Mouse (Mus musculus) regulatory T cell (primary cell): ENCODE data around the gene Tmprss11c.
"Not testable (repeated sequence)": the region's sequence is repeated elsewhere in the genome, so short reads cannot be mapped to it uniquely, and the experiment has no call there.

Source experiments
- in situ Hi-C: fragments of 300-600 bp; cut with MboI, MseI; formaldehyde crosslinking; loops from one replicate; pipeline ENCODE4 v1.15.1; 2025; ENCODE audit warnings: high pct_unique_total_duplicates

The Tmprss11c gene

DNA sequence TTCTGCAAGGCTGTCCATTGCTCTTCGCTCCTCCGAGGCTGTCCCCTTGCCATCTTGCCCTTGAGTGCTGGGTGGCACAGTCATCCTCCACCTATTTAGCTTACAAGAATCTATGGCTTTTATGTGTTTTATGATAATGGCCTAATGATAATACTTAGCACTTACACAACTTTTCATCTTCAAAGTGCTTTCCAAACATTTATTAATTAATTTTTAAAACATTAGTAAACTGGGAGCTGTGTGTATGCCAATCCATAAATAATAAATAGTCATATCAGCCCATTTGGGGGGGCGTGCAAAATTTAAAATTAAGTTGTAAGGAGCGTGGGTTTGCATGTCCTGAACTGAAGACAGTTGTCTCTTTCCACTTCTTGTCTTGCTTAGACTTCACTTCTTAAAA lies at the start of gene Tmprss11c:
Gene Tmprss11c (minus strand): TSS at position 101 of the 400 bp plus-strand sequence.
- in situ Hi-C loops = no loop called here

DNA sequence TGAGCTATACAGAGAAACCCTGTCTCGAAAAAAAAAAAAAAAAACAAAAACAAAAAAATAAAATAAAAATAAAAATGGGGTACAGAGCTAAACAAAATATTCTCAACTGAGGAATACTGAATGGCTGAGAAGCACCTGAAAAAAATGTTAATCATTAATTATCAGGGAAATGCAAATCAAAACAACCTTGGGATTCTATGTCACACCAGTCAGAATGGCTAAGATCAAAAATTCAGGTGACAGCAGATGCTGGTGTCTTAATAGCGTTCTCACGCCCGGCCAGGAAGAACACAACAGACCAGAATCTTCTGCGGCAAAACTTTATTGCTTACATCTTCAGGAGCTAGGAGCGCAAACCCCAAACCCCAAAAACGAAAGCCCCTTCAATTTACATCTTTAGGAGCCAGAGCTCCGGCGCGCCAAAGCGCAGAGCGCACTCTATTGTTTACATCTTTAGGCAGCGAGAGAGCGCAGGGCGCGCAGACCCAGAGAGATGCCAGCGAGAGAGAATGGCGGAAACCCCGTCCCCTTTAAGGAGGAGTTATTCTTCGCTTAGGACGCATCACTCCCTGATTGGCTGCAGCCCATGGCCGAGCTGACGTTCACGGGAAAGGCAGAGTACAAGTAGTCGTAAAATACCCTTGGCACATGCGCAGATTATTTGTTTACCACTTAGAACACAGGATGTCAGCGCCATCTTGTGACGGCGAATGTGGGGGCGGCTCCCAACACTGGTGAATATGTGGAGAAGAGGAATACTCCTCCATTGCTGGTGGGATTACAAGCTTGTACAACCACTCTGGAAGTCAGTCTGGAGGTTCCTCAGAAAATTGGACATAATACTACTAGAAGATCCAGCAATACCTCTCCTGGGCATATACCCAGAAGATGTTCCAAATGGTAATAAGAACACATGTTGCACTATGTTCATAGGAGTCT lies 29.2 kb upstream of the Tmprss11c start:
- in situ Hi-C loops = not testable (repeated sequence)

DNA sequence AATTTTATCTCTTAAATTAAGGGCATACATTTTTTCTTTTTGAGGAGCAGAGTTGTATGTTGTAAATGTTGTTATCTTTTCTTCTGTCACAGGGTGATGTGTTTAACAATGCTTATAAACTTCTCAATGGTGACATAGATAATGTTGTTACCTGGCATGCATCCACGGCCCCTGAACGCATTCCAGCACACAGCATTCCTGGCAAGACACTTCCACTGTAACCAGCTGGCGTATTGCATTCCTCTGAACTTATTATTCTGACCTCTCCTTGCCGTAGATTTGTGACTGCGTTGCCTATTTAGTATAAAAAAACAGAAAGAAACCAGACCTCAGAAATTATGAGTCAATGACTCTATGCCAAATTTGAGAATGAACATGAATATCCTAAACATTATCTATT lies 17.0 kb upstream of the Tmprss11c start:
- in situ Hi-C loops = no loop called here

- in situ Hi-C loops = no loop called here
Observed at GRCm38 (mm10) chr5:86303877-86304276, 14.8 kb upstream of the Tmprss11c start.

DNA sequence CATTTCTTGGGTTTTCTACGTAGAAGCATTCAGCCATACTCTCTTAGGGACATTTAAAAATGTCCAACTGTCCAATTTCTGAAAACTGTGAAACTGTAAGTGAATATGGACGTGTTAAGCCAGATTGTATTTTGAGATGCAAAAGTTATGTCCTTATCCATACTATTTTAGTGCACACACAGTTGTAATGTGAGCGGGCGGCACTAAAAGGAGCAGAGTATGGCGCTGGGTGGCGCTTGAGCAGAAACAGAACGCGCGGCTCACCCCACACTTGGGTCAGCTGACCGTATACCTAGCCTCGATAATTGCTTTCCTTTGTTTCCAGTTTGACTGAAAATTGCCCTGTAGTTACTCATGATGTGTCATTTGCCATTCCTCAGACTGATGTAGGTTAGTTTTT lies 42.5 kb downstream of the Tmprss11c start:
- in situ Hi-C loops = no loop called here

DNA sequence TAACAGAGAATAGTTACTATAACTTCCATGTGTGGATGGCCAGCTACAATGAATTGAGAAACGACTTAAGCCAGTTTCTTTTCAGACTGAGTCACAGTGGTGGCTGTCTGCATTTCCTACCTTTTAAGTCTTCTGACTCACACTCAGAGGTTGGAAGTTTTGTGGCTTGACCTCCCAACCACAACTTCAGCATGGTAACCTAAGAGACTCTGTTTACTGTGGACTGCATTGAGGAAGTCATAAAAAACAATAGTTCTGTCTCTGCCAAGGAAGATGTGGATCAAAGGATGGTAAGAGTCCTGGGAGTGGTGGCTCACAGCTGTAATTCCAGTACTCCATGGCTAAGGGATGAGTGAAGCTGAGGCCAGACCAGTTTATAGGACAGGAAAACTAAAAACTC lies 44.2 kb downstream of the Tmprss11c start:
- in situ Hi-C loops = no loop called here

GRCm38 (mm10) chr5:86244275-86244674 lies 44.8 kb downstream of the Tmprss11c start:
- in situ Hi-C loops = no loop called here

DNA sequence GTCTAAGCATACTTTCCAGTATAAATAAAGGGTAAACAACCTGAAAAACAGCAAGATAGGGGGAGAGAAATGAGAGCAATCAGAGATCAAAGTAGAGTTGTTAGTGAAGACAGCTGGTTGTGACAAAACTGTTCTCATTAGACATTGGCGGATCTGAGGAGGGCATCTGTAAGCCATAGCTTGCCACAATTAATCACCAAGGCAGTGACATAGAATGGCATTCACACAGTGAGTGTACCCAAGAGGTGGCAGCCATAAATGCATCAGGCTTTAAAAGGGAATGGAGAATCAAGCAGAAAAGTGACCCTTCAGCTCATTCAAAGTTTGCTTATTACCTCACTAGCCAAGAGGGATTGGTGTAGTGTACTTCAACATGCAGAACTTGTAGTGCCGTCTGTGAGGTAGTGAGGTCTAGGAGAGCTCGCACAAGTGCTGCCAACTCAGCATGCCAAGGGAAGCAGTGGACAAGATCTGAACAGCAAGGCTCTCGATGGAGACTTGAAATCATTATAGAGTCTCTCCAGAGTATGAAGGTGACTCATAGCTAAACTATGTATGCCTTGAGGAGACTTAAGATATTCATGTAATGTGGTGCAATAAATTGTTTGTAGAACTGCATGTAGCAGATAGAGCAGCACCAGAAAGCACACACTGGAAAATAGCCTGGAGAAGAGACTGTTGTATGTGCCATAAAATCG lies 61.8 kb downstream of the Tmprss11c start:
- in situ Hi-C loops = no loop called here

GRCm38 (mm10) chr5:86197801-86198200 lies 91.3 kb downstream of the Tmprss11c start, which contains the start of gene Gnrhr:
TSS of gene Gnrhr (minus strand) at chr5:86197901.
- in situ Hi-C loops = no loop called here

GRCm38 (mm10) chr5:86191356-86191755 lies 97.8 kb downstream of the Tmprss11c start:
- in situ Hi-C loops = loop anchor here (5.0 kb wide), 1 partner anchor 216 kb away; no protein-coding TSS in a partner anchor

DNA sequence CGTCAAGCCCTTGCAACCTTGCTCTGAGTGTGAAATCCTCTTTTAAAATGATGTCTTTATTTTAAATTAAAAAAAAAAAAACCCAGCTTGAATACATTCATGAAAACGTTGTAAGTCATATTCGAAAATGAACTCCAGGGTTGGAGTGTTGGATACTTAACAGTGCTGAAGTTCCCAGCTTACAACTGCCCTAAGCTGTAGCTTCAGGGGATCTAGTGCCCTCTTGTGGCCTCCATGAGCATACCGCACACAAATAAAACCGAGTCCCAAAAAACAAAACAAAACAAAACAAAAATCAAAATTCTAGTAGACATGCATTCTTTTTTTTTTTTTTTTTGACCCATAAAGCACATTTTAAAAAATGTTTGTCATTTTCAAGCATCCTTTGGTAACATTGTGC lies 98.3 kb downstream of the Tmprss11c start:
- in situ Hi-C loops = loop anchor here (5.0 kb wide), 1 partner anchor 217 kb away; no protein-coding TSS in a partner anchor

GRCm38 (mm10) chr5:86190290-86190689 lies 98.8 kb downstream of the Tmprss11c start:
- in situ Hi-C loops = loop anchor here (5.0 kb wide), 1 partner anchor 217 kb away; no protein-coding TSS in a partner anchor

DNA sequence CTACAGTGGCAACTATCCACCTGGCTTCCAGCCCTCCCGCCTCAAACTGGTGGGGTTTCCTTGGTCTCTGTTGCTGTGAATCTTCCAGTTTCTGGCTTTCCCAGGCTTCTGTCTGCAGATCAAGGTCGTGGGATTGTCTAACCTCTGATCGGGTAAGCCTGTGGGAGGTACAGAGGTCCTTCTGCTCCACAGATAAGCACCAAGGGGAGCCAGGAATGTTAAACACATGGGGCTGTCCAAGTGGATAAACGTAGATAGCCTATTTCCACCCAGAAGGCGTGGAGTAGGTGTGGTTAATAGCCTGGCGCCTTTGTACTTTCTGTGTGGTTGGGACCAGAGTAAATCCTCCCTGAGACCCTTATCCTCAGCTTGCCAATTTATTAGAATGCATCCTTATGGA lies 101.7 kb downstream of the Tmprss11c start:
- in situ Hi-C loops = loop anchor here (10.0 kb wide), 1 partner anchor 593 kb away; no protein-coding TSS in a partner anchor
